Mouse (Mus musculus): ENCODE results near the gene Ppargc1a. TPM values are rescaled to one million over a fixed set of nuclear protein-coding genes. Genes with fewer than 3 reads are reported as not detected.
A peak's percentile ranks its signal among the peaks of the same experiment; 100 is the strongest.

Gene Ppargc1a
- 6.1 and 6.7 TPM in 2 replicates for polyA plus RNA-seq (2015; fragmentation: Nextera tagmentation; extraction: Ambion mirVana)

- 28% methylated on average over 6 of the region's 6 CpGs for WGBS
- peak; percentile 71 for ATAC-seq (ENCODE audit: insufficient read depth, low FRiP score)
Measured at GRCm38 (mm10) chr5:51567659-51568058, at the start of gene Ppargc1a. TSS of gene Ppargc1a (minus strand) at chr5:51567726.

DNA sequence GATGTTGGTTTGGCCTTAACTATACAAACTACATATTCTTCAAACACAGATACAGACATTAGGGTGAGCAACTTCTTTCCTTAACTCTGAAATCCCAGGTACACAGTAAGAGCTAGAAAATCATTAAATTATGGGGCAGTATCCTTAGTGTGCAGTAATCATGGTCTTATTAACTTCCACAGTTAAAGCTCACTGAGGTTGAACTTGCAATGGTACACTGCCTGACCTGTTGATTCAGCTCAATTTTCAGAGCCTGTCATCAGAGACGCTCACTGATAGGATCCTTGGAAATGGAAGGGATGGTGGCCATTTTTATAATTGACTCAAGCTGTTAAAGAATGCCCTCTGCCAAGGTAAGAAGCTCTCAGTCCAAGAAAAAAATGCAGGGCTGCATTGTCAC is 49.4 kb upstream of the Ppargc1a start:
- H3K27me3 ChIP-seq (ENCODE audit: control insufficient read depth, insufficient read depth, low read length), result no peaks in the 10 kb centered on the region
- H3K4me3 ChIP-seq (replicated peaks; ENCODE audit: low read length), result no peak overlapping the region
- ATAC-seq (ENCODE audit: insufficient read depth, low FRiP score), result no peak
- H3K9ac ChIP-seq (ENCODE audit: low read length), result no peak overlapping the region
- H3K27ac ChIP-seq (ENCODE audit: low read length), result no peak overlapping the region
- no peaks in the 10 kb centered on the region for H3K4me1 ChIP-seq (ENCODE audit: control insufficient read depth, insufficient read depth, low read length)
- H3K4me2 ChIP-seq (ENCODE audit: low read depth, low read length), result no peak overlapping the region
- no peaks in the 10 kb centered on the region for H3K36me3 ChIP-seq (ENCODE audit: control insufficient read depth, insufficient read depth, low read length)
- H3K9me3 ChIP-seq (replicated peaks; ENCODE audit: control insufficient read depth, low read length), result 0 out of 2 replicates have a peak, but pooled peaks cover 3% of the 10 kb centered on the region
- 77% methylated on average over 1 of the region's 1 CpGs for WGBS

More at GRCm38 (mm10) chr5:51567659-51568058, at the start of gene Ppargc1a:
- Histone ChIP-seq H3K4me3 (replicated peaks; ENCODE audit: low read length) (no peak within 1 kb of the TSS), H3K9ac (ENCODE audit: low read length) (no peak within 1 kb of the TSS), H3K9me3 (replicated peaks; ENCODE audit: control insufficient read depth, low read length) (no peaks in the 10 kb centered on the region), H3K27me3 (ENCODE audit: control insufficient read depth, insufficient read depth, low read length) (no peaks in the 10 kb centered on the region), H3K27ac (ENCODE audit: low read length) (peak within 1 kb of the TSS; percentile 36; the same call in 1 of the 2 replicates), H3K4me1 (ENCODE audit: control insufficient read depth, insufficient read depth, low read length) (0 out of 2 replicates have a peak, but pooled peaks cover 4% of the 10 kb centered on the region), H3K36me3 (ENCODE audit: control insufficient read depth, insufficient read depth, low read length) (no peaks in the 10 kb centered on the region), H3K4me2 (ENCODE audit: low read depth, low read length) (peak within 1 kb of the TSS; percentile 16; the same call in 1 of the 2 replicates)

GRCm38 (mm10) chr5:51612049-51612448 is 44.5 kb upstream of the Ppargc1a start:
- ATAC-seq (ENCODE audit: insufficient read depth, low FRiP score), result no peak
- H3K4me1 ChIP-seq (ENCODE audit: control insufficient read depth, insufficient read depth, low read length), result peaks cover 7% of the 10 kb centered on the region; the same call in 1 of the 2 replicates
- H3K4me3 ChIP-seq (replicated peaks; ENCODE audit: low read length), result no peak overlapping the region
- WGBS, result 88% methylated on average over 4 of the region's 4 CpGs
- no peaks in the 10 kb centered on the region for H3K9me3 ChIP-seq (replicated peaks; ENCODE audit: control insufficient read depth, low read length)
- H3K27me3 ChIP-seq (ENCODE audit: control insufficient read depth, insufficient read depth, low read length), result no peaks in the 10 kb centered on the region
- H3K36me3 ChIP-seq (ENCODE audit: control insufficient read depth, insufficient read depth, low read length), result no peaks in the 10 kb centered on the region
- no peak overlapping the region for H3K27ac ChIP-seq (ENCODE audit: low read length)
- H3K9ac ChIP-seq (ENCODE audit: low read length), result no peak overlapping the region
- no peak overlapping the region for H3K4me2 ChIP-seq (ENCODE audit: low read depth, low read length)

DNA sequence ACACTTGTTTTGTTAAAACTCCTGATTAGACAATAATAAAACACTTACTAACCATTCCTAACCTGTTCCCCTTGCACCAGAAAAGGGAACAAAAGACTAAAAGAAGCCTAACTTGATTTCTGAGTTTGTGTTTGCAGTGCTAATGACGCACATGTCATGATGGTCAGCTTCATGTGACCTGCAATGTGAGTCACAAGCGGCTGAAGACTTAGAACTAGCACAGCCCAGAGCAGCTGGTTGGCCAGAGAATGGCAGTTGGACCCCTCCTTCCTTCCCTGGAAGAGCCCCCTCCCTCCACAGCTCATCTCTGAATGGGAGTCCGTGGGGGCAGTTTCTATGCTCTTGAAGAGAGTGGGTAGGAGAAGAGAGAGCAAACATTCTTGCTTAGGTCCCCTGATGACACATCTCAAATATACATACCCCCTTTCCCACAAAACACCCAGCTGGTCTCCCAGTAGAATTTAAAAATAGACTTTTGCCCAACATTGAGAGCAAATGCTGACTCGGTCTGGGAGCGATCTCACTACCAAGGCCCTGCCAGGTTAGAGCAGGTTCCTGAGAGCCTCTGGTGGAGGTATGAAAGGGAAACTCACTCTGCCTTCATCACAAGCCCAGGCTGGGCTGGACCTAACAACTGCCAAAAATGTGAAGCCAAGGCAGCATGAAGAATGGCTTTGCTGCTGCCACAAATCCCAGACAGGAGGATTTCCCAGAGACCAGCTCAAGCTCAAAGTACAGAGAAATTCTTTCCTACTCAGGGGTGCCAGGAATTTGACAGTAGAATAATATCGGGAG is 40.4 kb upstream of the Ppargc1a start:
- no peak overlapping the region for H3K4me3 ChIP-seq (replicated peaks; ENCODE audit: low read length)

GRCm38 (mm10) chr5:51599549-51599948 is 32.0 kb upstream of the Ppargc1a start:
- Histone ChIP-seq H3K9me3 (replicated peaks; ENCODE audit: control insufficient read depth, low read length) (no peaks in the 10 kb centered on the region), H3K4me1 (ENCODE audit: control insufficient read depth, insufficient read depth, low read length) (no peaks in the 10 kb centered on the region), H3K9ac (ENCODE audit: low read length) (no peak overlapping the region), H3K4me3 (replicated peaks; ENCODE audit: low read length) (no peak overlapping the region), H3K4me2 (ENCODE audit: low read depth, low read length) (no peak overlapping the region), H3K27ac (ENCODE audit: low read length) (no peak overlapping the region), H3K27me3 (ENCODE audit: control insufficient read depth, insufficient read depth, low read length) (no peaks in the 10 kb centered on the region), H3K36me3 (ENCODE audit: control insufficient read depth, insufficient read depth, low read length) (no peaks in the 10 kb centered on the region)
- ATAC-seq (ENCODE audit: insufficient read depth, low FRiP score), result no peak
- 69% methylated on average over 6 of the region's 6 CpGs for WGBS

More for the DNA sequence above, 40.4 kb upstream of the Ppargc1a start:
- H3K27ac ChIP-seq (ENCODE audit: low read length), result peak overlapping the region; percentile 73
- no peak overlapping the region for H3K4me2 ChIP-seq (ENCODE audit: low read depth, low read length)
- peaks cover 7% of the 10 kb centered on the region; the same call in 1 of the 2 replicates for H3K4me1 ChIP-seq (ENCODE audit: control insufficient read depth, insufficient read depth, low read length)
- no peaks in the 10 kb centered on the region for H3K9me3 ChIP-seq (replicated peaks; ENCODE audit: control insufficient read depth, low read length)
- no peaks in the 10 kb centered on the region for H3K27me3 ChIP-seq (ENCODE audit: control insufficient read depth, insufficient read depth, low read length)
- no peak overlapping the region for H3K9ac ChIP-seq (ENCODE audit: low read length)
- WGBS, result 59% methylated on average over 6 of the region's 6 CpGs
- peak; percentile 64; the same call in 1 of the 2 replicates for ATAC-seq (ENCODE audit: insufficient read depth, low FRiP score)
- no peaks in the 10 kb centered on the region for H3K36me3 ChIP-seq (ENCODE audit: control insufficient read depth, insufficient read depth, low read length)

DNA sequence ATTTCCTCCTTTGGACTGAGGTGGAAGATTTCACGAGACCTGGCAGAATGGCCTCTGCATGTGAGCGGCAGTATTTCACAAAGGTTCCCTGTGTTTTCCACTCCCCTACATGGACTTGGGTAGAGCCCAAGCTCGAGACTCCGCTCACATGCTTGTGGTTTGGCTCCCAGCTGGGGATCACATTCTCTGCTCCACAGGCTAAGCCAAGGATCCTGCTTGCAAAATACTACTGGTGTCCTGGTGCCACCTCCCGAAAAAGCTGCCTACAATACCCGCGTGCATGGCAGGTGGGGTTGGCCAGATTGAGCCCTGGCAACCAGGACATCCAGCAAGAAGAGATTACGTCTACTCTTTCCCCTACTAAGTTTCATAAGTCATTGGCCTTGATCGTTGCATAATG is 28.1 kb upstream of the Ppargc1a start:
- Histone ChIP-seq H3K9ac (ENCODE audit: low read length) (no peak overlapping the region), H3K27me3 (ENCODE audit: control insufficient read depth, insufficient read depth, low read length) (no peaks in the 10 kb centered on the region), H3K4me3 (replicated peaks; ENCODE audit: low read length) (no peak overlapping the region), H3K36me3 (ENCODE audit: control insufficient read depth, insufficient read depth, low read length) (no peaks in the 10 kb centered on the region), H3K4me2 (ENCODE audit: low read depth, low read length) (no peak overlapping the region), H3K27ac (ENCODE audit: low read length) (no peak overlapping the region), H3K9me3 (replicated peaks; ENCODE audit: control insufficient read depth, low read length) (no peaks in the 10 kb centered on the region), H3K4me1 (ENCODE audit: control insufficient read depth, insufficient read depth, low read length) (peaks cover 7% of the 10 kb centered on the region; the same call in 1 of the 2 replicates)
- ATAC-seq (ENCODE audit: insufficient read depth, low FRiP score), result no peak
- 88% methylated on average over 9 of the region's 9 CpGs for WGBS

GRCm38 (mm10) chr5:51592206-51592605 is 24.7 kb upstream of the Ppargc1a start:
- Histone ChIP-seq H3K4me2 (ENCODE audit: low read depth, low read length) (no peak overlapping the region), H3K4me3 (replicated peaks; ENCODE audit: low read length) (no peak overlapping the region), H3K4me1 (ENCODE audit: control insufficient read depth, insufficient read depth, low read length) (peaks cover 7% of the 10 kb centered on the region; the same call in 1 of the 2 replicates), H3K9ac (ENCODE audit: low read length) (no peak overlapping the region), H3K27me3 (ENCODE audit: control insufficient read depth, insufficient read depth, low read length) (no peaks in the 10 kb centered on the region), H3K9me3 (replicated peaks; ENCODE audit: control insufficient read depth, low read length) (no peaks in the 10 kb centered on the region), H3K36me3 (ENCODE audit: control insufficient read depth, insufficient read depth, low read length) (no peaks in the 10 kb centered on the region), H3K27ac (ENCODE audit: low read length) (no peak overlapping the region)
- WGBS, result 41% methylated on average over 5 of the region's 5 CpGs
- no peak for ATAC-seq (ENCODE audit: insufficient read depth, low FRiP score)

GRCm38 (mm10) chr5:51591537-51592154 is 24.1 kb upstream of the Ppargc1a start:
- peak overlapping the region; percentile 48; the same call in 1 of the 2 replicates for H3K9ac ChIP-seq (ENCODE audit: low read length)
- H3K4me2 ChIP-seq (ENCODE audit: low read depth, low read length), result peak overlapping the region; percentile 3; the same call in 1 of the 2 replicates
- H3K4me3 ChIP-seq (replicated peaks; ENCODE audit: low read length), result no peak overlapping the region
- no peaks in the 10 kb centered on the region for H3K36me3 ChIP-seq (ENCODE audit: control insufficient read depth, insufficient read depth, low read length)
- no peak overlapping the region for H3K27ac ChIP-seq (ENCODE audit: low read length)
- 8% methylated on average over 11 of the region's 11 CpGs for WGBS
- H3K27me3 ChIP-seq (ENCODE audit: control insufficient read depth, insufficient read depth, low read length), result no peaks in the 10 kb centered on the region
- peaks cover 7% of the 10 kb centered on the region; the same call in 1 of the 2 replicates for H3K4me1 ChIP-seq (ENCODE audit: control insufficient read depth, insufficient read depth, low read length)
- no peaks in the 10 kb centered on the region for H3K9me3 ChIP-seq (replicated peaks; ENCODE audit: control insufficient read depth, low read length)
- ATAC-seq (ENCODE audit: insufficient read depth, low FRiP score), result peak; percentile 37; the same call in 1 of the 2 replicates

- no peak for ATAC-seq (ENCODE audit: insufficient read depth, low FRiP score)
- Histone ChIP-seq H3K36me3 (ENCODE audit: control insufficient read depth, insufficient read depth, low read length) (no peaks in the 10 kb centered on the region), H3K27me3 (ENCODE audit: control insufficient read depth, insufficient read depth, low read length) (no peaks in the 10 kb centered on the region), H3K4me1 (ENCODE audit: control insufficient read depth, insufficient read depth, low read length) (peaks cover 9% of the 10 kb centered on the region), H3K9ac (ENCODE audit: low read length) (no peak overlapping the region), H3K27ac (ENCODE audit: low read length) (no peak overlapping the region), H3K4me3 (replicated peaks; ENCODE audit: low read length) (no peak overlapping the region), H3K9me3 (replicated peaks; ENCODE audit: control insufficient read depth, low read length) (no peaks in the 10 kb centered on the region), H3K4me2 (ENCODE audit: low read depth, low read length) (no peak overlapping the region)
- WGBS, result 91% methylated on average over 2 of the region's 2 CpGs
Measured at GRCm38 (mm10) chr5:51586187-51586586, 18.7 kb upstream of the Ppargc1a start.

Measured in stomach, embryonic 16.5 days (tissue).